Mouse (Mus musculus) lung, postnatal 25 days (tissue): ENCODE data around the gene Slc18b1.
"Not testable (repeated sequence)": the region's sequence is repeated elsewhere in the genome, so short reads cannot be mapped to it uniquely, and the experiment has no call there.

Experiments used
- DNase-seq: peaks from one replicate; pipeline ENCODE4 v3.0.0; 2022; ENCODE audit warnings: low spot score

The Slc18b1 gene

DNA sequence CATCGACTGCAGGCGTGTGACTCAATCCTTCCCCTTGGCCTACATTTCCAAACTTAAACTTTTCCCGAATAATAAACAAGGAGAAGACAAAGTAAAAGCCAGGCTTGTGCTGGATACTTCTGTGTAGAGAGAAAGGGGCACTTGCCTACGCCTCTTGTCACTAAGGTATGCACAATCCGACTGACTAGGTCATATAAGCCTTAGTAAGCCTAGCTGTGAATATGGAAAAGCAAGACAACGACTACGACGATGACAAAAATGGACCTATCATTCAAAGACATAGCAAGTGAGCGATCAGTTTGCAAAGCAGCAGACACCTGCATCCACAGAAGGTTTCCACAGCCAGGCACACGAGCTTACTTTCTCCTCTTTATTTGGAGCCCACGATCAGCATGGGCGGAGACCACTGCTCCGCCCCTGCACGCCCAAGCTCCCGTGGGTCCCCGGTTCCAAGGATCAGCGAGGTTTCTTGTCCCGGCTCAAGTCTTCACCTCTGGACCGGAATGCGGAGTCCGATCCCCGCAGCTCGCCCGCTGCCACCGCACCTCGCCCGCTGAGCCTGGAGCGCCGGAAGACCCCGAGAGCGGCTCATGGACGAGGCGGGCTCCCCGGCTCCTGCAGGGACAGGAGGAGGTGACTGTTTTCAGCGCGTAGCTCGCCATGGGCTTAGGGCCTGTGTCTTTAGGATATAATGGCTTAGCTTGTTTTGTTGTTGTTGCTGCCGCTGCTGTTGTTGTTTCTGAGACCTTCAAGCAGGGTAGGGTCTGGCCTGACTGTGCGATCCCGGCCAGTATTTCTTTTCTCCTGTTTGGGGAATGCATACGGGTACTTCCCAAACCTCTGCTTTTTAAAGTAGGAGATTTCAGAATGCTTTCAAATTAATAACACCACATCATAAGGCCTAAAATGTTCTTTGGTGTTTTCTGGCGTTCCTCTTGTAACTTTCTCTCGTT, at the start of gene Slc18b1:
Slc18b1 (plus strand) TSS at position 436 of the 953 bp plus-strand sequence.
- DNase-seq, result no peak

DNA sequence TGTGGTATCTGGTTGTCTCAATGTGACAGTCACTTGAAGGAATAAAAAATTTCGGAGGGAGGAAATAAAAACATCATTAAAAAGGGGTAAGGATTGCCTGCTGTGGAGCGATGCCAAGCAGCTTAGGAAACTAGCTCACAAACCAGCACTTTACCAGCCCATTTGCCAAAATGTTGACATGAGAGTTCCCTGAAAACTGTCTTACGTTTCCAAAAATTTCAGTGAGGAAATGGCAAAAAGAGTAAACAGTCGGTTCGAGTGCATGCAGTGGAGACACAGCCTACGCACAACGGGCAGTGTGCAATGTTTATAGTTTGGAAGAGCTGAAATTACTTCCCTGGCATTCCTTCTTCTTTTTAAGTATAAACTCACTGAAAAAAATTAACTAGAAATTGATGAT, 42.6 kb upstream of the Slc18b1 start:
- peak; percentile 2 for DNase-seq

DNA sequence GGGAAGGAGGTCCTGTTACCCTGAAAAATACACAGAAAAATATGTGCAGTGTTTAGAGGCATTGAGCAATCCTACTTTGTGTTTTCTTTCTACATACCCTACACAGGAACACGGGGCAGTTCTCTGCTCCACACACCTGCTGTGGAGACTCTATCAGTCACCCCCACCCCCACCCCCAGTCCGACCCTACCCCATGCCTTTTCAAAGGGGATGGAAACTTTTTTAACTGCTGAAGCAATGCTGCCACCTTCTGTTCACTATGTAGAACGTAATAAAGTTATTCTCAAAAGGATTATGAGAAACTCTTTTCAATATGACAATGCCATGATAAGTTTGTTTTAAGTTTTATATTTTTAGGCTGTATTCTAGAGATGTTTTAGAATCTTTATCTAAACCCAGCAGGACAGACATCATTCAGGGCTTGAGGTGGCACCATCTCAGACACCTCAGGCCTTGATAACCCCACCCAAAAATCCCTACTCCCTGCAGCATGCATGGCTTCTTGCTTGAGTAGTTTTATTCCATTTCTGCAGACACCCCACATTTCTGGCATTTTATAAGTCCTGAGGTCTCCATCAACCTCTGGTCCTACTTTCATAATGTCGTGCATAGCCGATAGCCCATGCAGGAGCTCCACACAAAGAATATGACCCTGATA, 19.4 kb upstream of the Slc18b1 start:
- DNase-seq, result no peak

DNA sequence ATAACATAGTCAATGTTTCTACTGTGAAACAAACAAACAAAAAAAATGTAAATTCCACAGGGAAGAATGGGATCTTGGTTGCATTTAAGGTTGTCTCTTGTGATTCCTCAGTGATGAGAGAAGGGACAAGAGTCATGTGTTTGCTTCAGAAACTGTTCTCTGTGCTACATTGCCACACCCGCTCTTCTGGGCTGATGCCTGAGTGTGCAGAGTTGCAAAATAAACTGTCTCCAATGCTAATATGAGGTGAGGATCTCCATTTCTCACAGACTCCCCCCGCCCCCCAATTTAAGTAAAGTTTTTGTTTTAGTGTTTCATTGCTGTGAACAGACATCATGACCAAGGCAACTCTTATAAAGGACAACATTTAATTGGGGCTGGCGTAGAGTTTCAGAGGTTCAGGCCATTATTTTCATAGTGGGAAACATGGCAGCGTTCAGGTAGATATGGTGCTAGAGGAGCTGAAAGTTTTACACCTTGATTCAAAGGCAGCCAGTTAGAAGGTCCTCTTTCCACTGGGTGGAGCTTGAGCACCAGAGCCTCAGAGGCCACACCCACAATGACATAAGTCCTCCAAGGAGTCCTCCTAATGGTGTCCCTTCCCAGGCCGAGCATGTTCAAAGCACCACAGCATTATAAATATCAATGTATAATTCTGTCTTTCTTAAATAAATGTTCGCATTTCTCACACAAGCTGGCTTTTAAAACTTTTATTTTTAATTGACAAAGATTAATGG, 16.1 kb upstream of the Slc18b1 start:
- no peak for DNase-seq

DNA sequence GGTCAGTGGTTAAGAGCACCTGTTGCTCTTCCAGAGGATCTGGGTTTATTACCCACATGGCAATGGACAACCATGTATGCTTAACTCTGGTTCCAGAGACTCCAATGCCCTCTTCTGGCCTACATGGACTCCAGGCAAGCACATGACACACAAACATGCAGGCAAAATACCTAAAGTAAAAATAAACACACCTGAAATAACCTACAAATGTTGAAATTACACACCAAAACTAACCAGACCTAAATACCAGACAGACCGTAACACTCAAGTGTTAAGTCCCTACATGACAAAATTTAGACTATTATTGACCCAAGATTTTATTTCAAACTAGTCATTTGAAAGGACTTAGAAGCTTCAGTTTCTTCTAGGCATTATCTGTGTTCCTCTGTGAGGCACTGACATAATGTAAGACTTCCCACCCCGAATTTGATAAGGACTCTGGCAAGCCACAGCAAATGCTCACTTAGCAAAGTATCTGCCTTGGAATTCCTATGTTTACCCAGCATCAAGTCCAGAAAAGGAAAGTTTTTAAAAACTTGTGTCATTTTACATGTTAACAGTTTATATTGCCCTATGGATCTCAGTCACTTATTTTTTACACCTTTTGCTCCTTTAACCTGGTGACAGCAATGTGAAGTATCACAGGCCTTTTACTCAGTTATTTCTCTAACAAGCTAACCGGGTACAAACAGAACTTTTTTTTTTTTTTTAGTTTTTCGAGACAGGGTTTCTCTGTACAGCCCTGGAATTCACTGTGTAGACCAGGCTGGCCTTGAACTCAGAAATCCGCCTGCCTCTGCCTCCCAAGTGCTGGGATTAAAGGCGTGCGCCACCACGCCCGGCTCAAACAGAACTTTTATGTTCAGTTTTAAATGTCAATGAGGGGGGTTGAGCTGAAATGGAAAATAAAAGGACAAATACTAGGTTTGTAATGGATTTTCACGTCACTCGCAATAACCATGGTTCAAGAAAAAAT, 14.7 kb upstream of the Slc18b1 start:
- no peak for DNase-seq

DNA sequence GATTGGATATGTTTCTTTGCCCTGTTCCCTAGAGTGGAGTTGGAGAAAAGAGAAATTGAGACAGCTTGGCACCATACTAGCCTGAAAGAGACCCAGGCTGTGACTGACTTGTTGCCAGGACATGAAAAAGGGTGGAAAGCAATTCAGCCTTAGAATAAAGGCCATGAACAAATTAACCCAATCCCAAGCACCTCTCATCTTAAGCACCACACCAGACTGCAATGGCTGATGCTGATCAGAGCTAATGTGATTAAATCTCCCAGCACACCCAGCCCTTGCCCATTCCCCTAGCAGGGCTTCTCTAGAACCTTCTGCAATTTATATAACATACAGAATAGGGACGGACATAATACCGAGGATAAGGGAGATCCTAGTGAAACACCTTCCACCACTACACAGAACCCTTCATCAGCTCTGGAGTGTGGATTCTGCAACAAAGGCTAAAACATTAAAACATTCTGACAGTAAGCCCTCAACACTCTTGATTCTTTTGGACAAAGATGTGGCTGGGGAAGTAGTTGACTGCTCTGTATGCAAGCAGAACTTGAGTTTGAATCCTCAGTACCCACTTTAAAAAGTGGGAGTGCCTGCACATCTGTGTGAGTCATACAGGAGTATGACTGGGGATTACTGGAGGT, 13.8 kb upstream of the Slc18b1 start:
- DNase-seq, result no peak

DNA sequence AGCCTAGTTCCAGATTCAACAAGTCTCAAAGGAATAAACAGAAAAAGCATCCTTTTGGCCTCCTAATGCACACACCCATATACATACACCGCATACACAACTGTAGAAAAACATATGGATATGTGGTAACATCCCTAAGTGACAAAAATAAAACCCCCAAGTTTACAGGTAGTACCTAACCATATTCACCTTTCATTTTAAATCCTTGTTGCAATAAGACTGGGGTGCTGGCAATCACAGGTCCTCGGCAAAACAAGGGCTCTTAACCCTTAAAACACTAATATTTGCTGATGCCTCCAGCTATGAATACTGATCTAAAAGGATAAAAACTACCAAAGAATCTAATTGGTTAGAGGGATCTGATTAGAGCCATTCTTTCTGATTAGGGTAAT, 13.3 kb upstream of the Slc18b1 start:
- no peak for DNase-seq

DNA sequence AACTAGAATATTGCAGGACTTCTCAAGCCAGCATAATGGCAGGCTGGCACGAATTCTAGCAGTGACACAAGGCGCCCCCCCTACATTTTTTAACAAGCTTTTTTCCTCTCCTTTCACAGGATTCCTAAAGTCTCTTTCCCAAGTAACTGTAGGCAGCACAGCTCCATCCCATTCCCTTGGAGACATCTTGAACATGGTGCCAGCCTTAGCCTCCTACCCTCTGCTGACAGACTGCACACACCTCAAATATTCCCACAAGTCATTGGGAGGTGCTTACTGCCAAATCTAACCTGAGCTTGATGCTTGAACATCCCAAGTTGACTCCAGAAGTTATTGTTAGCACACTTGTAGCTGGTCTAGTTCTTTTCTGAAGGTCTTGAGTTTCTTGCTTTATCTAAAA, 12.7 kb upstream of the Slc18b1 start:
- DNase-seq, result no peak

DNA sequence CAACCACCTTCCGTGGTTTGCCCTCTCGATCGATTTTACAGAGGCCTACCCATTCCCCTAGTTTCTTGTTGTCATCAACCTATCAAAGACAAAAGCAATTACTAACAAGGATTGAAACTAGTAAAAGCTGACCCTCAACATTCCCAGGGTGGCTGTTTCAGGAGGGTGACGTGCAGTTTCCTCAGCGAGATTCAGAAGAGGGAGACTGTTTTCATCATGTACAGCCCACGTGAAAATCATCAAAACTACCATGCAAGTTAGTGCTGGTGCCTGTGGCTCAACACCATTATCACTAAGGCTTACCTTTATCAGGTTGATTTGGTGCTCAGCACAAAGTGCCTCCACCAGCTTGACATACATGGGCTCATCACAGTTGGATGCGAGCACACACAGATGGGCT, 11.2 kb upstream of the Slc18b1 start:
- not testable (repeated sequence) for DNase-seq

DNA sequence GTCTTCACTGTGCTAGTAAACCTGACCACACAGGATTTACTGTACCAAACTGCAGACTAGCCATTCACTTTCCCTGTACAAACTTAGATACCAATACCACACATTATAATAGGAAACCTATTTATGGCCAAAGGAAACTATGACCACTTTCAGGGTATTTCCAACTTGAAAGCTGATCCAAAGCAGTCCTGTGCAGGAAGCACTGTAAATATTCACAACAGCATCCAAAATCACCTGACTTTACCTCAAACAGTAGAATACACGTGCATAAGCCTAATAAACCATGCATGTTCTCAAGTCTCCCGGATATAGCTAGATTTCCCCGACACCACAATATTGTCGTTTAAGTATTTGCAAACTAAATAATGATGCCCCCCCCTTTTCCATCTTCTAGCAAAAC, 10.7 kb upstream of the Slc18b1 start:
- DNase-seq, result no peak

DNA sequence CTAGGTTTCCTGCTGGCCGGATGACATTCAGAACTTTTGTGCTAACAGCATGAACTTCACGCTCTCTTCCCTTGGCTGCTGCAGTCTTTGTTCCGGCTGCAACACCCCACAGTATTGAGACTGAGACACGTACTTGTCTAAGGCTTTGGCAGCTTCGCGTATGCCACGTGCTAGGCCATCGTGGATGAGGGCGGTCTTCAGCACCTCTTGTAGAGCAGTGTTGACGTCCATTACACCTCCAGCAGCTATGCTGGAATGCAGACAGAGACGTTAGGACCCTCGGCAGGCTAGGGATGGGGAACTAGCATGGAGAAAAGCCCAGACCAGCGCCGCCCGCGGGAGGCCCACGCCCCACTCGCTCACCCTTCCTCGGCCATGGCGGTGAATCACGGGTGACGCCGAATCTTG, 10.2 kb upstream of the Slc18b1 start:
- not testable (repeated sequence) for DNase-seq

DNA sequence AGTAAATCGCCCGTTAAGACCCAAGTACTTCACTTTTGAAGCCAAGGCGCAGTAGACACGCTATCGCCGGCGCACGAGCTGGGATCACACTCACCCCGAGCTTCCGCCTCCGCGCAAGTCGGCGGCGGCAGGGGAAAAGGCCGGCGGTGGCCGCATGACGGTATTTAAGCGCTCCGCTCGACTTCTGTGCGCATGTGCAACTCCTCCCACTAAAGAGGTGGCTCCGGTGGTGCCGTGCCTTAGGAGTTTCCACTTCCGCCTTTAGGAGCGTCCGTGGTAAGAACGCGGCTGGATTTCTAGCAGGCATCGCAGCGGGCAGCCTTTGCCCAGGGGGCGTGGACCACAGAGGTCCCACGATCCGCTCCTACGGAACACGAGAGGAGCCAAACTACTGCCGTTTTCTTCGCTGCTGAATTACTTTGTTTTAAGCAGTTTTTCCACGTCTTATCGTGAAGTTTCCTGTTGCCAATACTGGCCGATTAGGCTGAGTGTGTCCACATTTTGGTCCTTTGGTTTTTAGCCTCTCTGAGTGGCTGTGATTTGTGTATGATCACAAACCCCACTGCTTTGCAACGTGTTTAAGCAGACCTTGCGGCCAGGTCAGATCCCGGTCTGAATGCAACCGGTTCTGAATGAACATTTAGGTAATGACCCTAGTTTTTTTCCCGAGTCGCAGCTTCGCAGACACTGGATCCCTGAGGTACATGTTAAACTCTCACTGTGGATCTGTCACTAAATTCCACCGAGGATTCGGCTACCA, 9.5 kb upstream of the Slc18b1 start, which contains the start of gene Rps12:
Rps12 (minus strand) TSS at position 214 of the 760 bp plus-strand sequence.
- DNase-seq, result peak; percentile 99

DNA sequence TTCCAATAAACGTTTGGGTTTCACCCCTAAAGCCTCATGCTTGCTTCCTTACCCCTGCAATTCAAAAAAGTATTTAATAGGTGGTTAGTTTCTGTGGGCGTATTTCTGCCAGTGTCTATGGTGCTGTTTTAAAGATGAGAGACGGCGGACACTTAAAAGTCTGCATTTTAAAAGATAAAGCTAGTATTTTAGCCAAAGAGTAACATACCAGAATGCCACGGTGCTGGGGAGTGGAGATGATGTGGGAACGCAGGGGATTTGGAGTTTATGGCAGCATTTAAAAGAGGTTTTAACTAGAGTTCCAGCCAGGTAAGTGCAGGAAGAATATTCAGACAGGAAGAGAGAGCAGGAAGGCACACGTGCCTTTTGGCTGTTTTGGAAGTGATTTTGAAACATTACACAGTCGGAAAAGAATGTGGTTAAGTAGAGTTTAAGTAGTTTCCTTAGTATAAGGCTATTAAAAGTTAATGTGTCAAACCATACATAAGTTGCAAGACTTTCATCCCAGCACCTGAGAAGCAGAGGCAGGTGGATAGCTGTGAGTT, 8.7 kb upstream of the Slc18b1 start:
- DNase-seq, result no peak

DNA sequence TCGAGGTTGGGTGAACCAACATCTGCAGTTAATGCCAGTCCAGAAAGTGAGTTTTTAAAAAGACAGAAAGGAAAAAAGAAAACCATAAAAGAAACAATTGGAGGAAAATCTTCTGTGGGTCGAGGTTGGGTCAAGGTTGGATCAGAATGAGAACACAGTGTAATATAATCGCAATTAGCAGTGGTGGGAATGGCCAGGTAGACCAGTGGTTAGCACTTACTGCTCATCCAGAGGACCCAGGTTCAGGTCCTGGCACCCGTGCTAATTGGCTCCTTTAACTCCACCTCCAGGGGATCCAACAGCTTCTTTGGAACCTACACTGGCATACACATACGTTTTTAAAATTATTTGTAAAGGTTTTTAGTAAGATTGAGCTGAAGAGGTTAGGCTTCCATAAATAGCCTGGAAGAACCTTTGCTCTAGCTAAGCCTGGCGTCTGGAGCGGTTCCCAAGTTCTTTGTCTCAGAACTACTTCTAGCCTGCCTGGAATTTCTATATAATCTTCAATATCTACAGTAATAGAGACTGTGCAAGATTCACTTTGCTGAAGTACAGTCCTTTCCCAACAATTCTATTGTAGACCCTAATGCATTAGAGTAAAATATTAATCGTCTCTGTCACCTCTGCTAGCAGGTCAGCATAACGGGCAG, 790 bp upstream of the Slc18b1 start:
- no peak for DNase-seq

DNA sequence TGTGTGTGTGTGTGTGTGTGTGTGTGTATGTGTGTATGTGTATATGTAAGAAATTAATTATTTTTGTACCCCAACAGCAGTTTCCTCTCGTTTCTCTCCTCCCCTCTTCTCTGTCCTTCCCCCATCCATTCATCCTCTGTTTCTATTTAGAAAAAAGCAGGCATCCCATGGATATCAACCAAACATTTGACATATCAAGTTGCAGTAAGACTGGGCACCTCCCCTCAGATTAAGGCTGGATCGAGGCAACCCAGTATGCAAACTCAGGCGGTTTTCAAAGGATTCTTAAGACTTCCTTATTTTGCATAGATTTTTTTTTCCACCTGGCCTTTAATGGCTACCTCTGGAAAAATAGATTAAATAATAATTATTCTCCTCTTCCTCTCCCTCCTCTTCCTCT, 820 bp downstream of the Slc18b1 start:
- DNase-seq, result no peak

DNA sequence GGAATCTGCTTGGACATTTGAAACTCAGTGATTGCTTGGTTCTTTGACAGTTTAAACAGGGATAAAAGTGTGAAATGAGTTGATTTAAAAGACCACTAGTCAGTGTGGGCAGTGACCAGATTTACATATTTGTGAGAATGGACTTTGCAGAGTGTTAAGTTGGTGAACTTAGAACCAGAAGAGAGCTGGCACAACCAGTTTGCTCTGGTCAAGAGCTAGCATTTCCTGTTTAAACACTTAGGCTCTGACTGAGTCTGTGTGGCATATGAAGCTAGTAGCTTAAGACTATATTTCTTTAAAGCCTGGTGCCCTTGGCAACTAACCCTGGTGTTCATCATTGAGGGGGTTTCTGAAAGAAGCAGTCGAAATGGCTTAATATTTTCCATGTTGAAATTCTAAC, 1.4 kb downstream of the Slc18b1 start:
- no peak for DNase-seq

DNA sequence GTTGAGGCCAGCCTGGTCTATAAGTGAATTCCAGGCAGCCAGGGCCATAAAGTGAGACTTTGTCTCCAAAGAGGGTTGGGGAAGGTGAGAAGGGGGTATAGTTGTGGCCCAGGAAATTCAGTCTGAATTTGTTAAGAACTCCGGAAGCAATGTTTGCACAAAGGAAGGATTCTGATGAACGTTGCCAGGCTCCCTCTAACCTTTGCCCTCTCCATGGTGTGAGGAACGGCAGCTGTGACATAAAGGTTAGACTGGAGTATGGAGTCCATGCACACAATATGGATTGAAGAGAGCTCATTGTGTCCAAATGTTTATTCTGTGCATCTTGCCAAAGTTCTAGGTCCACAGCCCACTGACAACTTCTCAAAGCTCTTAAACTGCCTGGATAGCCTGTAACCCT, 3.1 kb downstream of the Slc18b1 start:
- DNase-seq, result no peak

DNA sequence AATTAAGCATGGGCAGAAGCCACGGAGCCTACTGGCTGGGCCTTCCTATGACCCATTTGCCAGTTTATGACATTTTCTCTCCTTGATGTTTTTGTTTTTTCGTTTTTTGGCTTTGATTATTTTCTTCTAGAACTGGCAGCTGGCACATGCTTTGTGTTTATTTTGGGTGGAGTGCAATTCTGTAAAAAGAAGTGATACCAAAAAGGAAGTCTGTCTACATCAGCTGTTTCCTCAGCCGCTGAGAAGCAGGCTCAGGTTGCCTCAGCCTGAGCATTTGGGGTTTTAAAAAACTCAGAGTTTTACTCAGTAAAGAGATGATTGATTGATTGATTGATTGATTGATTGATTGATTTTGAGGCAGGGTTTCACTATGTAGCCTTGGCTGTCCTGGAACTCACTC, 6.1 kb downstream of the Slc18b1 start:
- no peak for DNase-seq

DNA sequence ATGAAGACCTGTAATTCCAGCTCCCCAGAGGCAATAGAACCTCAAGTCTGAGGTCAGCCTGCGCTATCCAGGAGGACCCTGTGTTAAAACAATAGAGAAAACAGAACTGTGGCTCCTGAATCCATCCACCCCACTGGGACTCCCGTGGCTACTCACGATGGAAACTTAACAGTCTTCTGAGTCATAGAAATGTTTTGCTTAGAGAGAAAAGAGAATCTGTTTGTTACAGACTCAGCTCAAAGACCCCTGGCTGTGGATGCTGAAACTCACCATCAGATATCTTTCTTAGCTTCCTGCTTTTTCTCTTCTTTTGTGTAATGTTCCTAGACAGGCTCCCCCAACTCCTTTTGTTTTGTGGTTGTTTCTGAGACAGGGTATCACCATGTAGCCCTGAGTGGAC, 7.9 kb downstream of the Slc18b1 start:
- no peak for DNase-seq
